Mouse (Mus musculus) layer of hippocampus, adult 11-12 months (tissue): ENCODE measurements at regions not wholly inside any gene's neighbourhood (a gene's known extent, or its start where the extent isn't known, plus 50 kb on each side); places are given as distances from the start of the nearest gene placed in this dataset.
A peak's percentile ranks its signal among the peaks of the same experiment; 100 is the strongest.
"Not testable (repeated sequence)": the region's sequence is repeated elsewhere in the genome, so short reads cannot be mapped to it uniquely, and the experiment has no call there.

Source experiments
- DNase-seq: peaks from one replicate; pipeline ENCODE4 v3.0.0; 2022; ENCODE audit warnings: low spot score

DNA sequence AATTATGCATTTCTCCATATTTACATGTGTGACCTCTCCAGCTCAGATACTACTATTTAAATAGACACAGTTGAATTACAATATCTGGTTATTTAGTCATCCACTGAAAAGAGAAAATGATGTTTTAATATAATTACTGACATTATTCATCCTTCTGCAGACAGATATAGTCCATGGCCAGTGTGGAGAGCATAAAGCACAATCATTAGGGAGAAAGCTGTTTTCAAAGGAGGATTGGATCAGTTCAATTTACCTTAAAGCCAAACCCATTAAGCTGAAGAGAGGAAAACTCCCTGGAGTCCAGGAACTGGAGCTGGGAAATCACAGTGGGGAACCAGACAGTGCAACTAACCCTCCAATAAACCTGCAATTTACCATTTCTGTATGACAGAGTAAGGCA is 339.8 kb upstream of the Rgs17 start:
- no peak for DNase-seq

DNA sequence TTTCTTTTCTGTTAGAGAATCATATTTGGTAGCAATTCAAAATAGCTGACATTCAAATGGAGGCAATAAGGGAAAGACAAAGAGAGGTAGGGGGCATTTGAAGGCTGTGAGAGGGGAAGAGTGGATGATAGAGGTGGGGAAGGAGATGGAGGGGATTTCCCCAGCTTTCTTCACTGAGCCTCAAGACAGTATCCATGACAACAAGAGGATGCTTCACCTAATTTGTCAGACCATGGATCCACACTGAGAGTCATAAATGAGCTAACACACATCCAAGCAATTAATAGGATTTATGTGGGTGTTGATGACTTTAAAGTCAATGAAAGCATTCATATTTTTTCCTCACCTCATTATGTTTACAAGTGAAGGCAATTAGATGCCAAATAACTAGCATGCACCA is 343.5 kb upstream of the Rgs17 start:
- DNase-seq, result no peak

DNA sequence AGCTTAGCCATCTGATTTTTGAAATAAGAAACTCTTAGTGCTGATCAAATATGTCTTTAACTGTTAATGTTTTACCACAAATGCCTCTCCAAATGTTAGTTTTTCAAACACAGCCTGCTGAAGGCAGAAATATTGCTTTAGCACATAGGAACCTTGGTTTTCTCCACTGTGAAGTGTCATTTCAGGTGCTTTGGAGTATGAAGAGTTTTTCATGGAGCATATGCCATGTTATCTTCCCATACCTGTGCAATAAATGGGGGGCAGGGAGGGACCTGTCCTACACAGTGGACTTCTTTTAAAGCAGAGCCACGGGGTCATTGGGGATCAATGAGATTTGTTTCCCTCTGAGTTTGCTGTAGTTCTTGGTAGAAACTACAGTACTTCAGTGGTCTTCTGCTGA is 369.2 kb upstream of the Rgs17 start:
- DNase-seq, result no peak

DNA sequence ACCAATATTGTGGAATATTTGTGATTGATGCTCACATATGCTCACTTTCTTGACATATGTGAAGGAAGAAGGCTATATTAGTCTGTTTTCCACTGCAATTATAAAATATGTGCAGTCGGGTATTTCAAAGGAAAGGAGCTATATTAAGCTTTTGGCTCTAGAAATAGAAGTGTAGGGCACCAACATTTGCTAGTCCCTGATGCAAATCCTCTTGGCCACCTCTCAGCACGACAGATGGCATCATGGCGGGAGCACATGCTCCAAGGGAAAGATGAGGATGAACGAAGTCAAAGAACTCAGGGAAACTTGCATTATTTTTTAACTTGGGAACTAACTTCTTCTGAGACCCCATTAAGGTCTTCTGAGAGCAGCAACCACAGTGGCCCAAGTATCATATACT is 374.4 kb upstream of the Rgs17 start:
- DNase-seq, result peak; percentile 40

DNA sequence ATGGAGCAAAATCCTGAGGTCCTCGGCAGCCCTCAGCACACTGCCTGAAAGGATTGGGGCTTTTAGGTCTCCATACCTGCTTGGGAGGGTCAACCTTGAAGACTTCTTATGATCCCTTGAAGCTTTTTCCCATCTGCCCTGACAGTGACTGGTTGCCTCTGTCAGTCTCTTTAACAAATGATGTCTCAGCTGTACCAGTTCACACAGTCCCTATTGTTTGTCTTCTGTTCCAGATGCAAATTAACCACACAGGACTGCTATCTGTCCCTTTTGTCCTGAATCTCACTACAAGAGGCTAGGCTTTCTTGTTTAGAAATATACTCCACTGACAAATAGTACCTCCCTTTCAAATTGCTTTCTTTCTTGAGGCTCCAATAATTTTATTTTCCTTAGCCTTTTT is 375.6 kb upstream of the Rgs17 start:
- no peak for DNase-seq

DNA sequence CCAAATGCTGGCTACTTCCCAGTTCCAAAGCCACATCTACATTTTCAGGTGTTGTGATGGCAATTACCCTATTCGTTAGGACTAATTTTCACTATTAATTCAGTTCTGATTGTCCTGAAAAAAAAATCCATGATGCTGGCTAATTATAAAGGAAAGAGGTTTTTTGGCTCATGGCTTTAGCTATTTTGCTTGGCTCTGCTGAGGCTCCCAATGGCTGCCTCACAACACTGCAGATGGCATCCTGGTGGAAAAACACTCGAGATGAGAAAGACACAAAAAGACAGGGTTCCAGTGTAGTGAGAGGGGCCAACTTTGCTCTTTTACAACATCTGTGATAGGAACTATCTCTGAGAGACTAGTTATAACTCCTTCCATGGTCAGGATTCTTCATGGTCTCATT is 376.5 kb upstream of the Rgs17 start:
- peak; percentile 3 for DNase-seq

DNA sequence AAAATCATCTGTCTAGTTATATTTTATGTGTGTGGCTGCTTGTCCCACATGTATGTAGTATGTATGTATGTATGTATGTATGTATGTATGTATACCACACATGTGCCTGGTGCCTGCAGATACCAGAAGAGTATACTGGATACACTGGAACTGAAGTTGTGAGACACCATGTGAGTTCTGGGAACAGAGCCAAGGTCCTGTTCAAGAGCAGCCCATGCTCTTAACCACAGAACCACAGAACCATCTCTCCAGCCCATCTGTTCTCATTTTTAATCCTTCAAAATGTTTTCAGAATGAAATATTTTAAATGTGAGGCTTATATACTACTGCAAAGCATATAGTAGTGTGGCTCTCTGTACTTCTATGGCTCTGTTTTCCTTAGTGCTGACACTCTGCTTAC is 379.3 kb upstream of the Rgs17 start:
- no peak for DNase-seq

DNA sequence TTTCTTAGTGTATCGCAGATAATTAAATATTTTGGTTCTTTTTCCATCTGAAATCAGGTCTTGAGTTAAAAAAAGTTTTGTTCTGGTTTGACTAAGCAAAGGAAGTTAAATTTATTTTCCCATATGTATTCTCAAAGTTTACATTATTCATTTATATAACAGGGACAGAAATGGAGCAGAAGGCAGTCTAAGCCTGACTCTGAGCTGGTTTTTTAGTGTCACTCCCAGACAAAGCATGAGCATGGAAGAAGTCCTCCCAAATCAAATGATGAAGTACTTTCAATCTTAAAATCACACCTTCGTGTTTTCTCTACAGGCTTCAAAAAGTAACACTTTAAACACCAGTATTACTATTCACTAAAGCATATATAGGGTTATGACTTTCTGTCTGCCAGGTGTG is 387.2 kb upstream of the Rgs17 start:
- DNase-seq, result no peak

DNA sequence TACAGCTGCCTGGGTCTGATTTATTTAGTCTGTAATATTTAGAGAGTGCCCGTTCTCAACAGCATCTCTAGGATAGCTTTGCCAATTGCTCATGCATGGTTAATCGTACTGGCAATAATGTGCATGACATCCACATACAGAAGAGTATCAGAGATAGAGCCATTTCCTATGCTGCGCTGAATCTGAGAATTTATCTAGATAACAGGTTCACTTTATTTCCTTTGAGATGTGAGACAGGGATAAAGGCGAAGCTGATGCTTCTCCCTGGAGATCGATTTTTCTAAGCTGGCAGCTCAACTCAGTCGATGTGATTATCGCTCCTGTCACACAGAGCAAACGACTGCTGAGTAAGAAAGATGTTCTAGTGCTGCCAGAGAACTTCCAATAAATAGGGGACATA is 416.7 kb upstream of the Oprm1 start:
- DNase-seq, result no peak

DNA sequence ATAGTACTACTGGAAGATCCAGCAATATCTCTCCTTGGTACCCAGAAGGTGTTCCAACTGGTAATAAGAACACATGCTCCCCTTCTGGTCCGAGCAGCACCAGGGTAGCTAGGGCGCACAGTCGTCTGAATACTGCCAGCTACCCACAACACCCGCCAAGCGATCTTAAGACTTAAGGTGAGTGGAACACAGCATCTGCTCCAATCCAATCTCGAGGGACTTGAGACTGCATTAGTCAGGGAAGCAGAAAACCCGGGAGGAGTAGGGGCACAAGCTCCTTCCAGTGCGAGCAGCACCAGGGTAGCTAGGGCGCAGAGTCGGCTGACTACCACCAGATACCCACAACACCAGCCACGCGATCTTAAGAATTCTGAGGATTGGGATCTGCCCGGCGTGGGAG is 409.1 kb upstream of the Oprm1 start:
- not testable (repeated sequence) for DNase-seq

DNA sequence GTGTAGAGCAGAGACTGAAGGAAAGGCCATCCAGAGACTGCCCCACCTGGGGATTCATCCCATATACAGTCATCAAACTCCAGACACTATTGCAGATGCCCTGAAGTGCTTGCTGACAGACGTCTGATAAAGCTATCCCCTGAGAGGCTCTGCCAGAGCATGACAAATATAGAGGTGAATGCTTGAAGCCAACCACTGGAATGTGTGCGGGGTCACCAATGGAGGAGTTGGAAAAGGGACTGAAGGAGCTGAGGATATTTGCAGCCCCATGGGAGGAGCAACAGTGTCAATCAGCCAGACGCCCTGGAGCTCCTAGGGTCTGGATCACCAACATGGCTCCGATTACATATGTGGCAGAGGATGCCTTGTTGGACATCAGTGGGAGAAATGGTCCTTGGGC is 392.1 kb upstream of the Oprm1 start:
- DNase-seq, result no peak

DNA sequence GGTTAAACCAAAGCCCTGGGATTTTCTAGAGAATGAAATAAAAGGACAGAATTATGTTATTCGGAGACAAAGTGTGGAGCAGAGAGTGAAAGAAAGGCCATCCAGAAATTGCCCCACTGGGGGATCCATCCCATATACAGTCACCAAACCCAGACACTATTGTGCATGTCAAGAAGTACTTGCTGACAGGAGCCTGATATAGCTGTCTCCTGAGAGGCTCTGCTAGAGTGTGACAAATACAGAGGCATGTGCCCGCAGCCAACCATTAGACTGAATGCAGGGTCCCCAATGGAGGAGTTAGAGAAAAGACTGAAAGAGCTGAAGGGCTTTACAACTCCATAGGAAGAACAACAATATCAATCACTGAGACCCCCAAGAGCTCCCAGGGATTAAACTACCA is 386.6 kb upstream of the Oprm1 start:
- no peak for DNase-seq

DNA sequence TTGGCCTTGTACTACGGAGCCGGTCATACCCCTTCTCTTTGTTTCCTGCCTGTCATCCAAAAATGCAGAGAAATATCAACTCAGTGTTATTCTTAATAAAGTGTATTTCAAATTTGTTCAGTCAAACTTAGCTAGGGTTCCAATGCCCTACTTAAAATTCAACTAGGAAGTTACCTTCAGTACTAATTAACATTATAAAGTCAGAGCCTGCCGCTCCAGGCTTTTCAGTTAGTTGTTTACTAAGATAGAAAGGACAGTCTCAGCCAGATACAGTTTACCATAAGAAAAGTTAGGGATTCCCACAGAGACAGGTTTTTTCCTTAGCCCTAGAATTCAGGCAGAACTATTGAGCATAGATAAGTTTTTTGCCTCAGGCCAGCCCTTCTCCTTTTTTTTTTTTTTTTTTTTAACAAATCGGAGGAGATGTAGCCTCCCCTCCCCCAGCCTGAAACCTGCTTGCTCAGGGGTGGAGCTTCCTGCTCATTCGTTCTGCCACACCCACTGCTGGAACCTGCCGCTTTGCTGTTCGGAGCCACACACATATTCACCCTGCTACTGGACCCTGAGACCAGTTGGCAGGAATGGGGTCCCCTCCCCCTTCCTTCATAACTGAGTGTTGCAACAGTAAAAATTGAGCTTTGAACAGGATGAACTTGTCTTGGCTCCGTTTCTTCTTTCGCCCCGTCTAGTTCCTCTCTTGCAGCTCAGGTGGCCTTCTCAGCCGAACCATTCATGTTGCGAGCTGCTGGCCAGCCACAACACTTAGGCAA is 340.8 kb upstream of the Oprm1 start:
- DNase-seq, result not testable (repeated sequence)

DNA sequence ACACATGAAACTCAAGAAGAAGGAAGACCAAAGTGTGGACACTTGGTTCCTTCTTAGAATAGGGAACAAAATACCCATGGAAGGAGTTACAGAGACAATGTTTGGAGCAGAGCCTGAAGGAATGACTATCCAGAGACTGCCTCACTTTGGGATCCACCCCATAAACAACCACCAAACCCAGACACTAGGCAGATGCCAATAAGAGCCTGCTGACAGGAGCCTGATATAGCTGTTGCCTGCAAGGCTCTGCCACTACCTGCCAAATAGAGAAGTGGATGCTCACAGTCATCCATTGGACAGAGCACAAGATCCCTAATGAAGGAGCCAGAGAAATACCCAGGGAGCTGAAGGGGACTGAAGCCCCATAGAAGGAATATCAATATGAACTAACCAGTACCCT is 340.1 kb upstream of the Oprm1 start:
- not testable (repeated sequence) for DNase-seq

DNA sequence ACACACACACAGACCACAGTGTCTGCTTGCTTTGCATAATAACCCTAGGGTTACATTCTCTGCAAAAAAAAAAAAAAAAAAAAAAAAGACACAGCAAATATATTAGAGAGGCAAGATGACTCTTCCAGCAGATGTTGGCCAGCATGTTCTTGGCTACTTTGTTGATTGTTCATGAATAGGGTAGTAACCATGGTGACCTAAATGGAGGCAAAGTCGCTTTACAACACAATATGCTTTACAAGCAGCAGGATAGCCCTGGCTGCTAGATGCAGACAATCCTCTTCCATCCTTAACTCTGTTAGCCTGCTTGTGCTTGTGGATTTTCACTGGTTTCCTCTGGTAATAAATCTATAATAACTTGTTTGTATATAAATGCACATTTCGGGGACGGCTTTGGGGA is 292.5 kb upstream of the Oprm1 start:
- DNase-seq, result no peak

DNA sequence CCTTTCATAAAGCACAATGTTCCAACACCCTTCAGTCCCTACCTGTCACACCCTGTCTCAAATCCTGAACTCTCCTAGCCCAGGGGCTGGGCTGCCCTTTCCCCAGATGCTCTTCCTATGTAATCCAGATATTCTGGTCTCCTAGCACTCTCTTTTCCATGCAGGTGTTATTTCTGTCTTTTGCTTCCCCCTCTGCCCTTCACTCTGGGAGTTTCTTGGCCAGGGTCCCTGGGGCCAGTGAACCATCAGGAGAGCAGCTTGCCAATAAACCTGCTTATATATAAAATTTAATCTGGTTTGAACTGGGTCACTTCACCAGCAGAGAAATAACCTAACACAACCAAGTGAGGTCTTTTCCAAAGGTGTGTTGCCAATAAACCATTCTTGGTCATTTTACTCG is 278.0 kb upstream of the Oprm1 start:
- DNase-seq, result no peak

DNA sequence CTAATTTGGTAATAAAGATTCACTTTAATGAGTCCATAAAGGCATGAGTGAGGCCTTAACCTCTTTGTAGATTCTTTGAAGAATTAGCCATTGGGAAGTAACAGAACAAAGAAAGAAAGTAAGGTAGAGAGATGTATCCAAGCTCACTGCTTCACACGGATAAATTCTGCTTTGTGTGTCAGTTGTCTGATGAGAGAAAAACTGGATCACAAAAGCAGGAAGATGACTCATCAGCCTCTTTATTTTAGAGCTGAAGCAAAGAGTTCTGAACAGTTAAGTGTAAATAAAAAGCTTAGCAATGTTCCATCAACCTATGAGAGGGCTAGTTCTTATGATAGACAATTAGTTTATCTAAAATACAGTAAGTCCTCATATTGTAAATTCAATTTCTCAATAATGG is 269.7 kb upstream of the Oprm1 start:
- no peak for DNase-seq

DNA sequence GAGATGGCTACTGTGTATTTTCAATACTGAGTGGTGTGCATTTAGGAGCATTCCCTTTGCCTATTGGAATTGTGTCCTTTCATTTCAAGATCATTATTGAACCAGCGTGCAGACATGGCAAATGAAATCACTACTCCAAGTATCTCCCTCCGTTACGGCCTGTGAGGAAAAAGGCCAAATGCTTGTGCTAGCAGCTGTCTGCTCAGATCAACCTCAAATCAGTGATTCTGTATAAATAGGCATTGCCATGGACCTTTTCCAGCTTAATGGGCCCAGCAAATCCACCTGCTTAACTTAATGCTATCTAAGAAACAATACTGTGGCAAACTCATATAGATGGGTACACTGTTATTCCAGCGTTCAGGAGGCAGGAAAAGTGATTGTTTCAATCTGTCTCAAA is 265.6 kb upstream of the Oprm1 start:
- no peak for DNase-seq

DNA sequence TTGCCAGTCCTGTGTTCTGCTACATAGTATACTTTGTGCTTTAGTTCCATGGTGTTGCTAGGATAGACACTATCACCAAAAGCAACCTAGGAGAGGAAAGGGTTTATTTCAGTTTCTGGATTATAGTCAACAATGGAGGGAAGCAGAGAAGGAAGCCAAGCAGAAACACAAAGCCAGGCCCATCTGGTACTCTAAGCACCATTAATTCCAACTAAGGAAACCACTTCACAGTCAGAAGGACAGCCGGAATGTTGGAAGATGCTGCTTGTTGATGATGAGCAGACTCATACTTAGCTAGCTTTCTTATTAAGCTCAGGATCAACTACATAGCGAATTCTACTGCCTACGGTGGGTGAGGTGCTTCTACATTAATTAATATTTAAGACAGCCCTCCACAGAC is 263.2 kb upstream of the Oprm1 start:
- DNase-seq, result no peak

DNA sequence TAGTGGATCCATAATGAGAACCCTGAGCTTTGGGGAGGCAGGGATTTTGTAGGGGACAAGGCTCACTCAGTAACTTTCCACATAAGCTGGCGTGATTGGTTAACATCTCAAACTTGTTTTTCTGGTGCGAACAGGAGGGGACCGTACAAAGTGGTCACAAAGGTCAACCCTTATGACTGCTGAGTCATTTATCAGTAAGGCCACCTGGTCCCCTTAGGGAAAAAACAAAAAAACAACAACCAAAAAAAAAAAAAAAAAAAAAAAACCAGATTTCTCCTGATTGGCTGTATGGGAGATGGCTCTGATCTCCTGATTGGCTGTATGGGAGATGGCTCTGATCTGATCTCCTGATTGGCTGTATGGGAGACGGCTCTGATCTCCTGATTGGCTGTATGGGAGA is 244.0 kb upstream of the Oprm1 start:
- DNase-seq, result no peak

DNA sequence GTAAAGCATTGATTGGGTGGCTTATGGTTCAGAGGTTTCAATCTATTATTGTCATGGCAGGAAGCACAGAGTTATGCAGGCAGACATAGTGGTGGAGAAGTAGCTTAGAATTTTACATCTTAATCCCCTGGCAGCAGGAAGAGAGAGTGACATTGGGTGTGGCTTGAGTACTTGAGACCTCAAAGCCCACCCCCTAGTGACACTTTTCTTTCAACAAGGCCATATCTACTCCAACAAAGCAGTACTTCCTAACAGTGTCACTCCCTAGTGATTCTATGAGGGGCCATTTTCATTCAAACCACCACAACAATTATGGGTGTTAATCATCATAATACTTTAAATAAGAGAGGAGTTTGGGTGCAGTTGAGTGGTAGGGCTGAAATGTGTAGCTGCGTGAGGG is 195.8 kb upstream of the Oprm1 start:
- DNase-seq, result no peak

DNA sequence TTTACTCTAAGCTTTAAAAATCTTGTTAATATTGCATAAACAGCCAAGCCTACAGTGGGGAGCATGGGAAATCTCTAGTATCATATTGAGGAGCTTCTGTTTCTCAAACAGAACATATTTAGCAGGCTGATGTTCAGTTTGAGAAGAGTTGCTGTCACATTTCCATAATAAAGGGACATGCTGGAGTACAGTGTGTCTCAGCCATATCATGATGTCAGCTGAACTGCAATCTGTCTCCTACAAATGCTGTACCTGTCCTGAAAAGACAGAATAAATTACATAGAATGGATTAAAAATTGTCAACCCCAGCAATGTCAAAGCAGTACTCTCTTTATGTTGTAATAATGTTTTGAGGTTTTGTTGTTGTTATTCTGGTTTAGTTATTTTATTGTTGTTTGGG is 179.7 kb upstream of the Oprm1 start:
- DNase-seq, result peak; percentile 3

DNA sequence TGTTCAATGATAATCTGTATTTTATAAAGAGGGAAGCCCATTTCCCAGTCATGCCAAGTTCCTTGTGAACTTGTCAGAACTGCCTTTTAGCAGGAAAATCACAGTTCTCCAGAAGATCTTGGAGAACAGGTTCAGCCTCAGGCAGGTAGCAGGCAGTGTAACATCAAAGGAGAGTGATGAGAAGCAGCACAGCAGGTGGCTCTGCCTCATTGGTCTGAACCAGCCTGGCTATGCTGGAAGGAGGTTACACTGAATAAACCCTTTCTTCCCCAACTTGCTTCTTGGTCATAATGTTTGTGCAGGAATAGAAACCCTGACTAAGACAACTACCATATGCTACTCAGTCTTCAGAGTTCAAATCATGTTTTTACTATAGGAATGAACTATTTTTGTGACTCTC is 172.5 kb upstream of the Oprm1 start:
- not testable (repeated sequence) for DNase-seq

DNA sequence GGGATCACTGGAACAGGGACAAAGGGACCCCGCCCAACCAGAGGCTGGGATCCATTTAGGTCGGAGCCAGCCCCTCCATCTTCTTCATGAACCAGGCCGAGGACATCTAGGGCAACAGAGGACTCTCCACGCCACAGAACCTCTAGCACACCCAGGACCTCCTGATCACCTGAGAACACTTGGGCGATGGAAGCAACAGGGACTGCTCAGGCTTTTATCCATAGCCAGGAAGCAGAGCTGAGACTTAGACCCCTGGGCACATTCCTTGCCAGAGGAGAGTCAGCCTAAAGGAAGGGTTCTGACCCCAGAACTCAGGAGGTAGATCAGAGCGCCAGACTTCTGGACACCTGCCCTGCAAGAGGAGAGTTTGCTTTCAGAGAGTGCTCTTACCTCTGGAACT is 168.1 kb upstream of the Oprm1 start:
- no peak for DNase-seq

DNA sequence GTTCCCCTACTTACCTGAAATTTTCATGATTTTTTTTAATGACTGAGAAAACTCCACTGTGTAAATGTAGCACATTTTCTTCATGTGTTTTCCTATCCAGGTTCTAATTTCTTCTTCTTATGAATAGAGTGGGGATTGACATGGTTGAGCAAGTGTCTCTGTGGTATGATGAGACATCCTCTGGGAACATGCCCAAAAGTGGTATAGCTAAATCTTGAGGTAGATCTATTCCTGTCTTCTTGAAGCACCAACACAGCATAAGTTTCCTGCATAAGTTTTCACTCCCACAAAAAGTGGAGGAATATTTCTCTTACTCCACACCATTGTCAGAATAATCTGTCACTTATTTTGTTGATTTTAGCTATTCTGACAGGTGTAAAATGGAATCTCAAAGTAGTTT is 161.1 kb upstream of the Oprm1 start:
- DNase-seq, result no peak
